Mouse (Mus musculus) heart, embryonic 15.5 days (tissue): ENCODE results near the gene Il4i1. TPM values are rescaled to one million over a fixed set of nuclear protein-coding genes. Genes with fewer than 3 reads are reported as not detected.
A peak's percentile ranks its signal among the peaks of the same experiment; 100 is the strongest.

ENCODE experiments used
- ATAC-seq: fragments of 200-750 bp; cut with Nextera tagmentation; replicated peaks from 2 replicates; pipeline ENCODE4 v1.8.0; 2017; ENCODE audit warnings: low read depth, moderate TSS enrichment; ENCODE audit not compliant: insufficient number of reproducible peaks, insufficient read depth, low FRiP score
- H3K27ac ChIP-seq: fragments of 300-500 bp; sonication (generic); 2 replicates; pipeline ENCODE4 v1.5.1; 2015; ENCODE audit warnings: mild to moderate bottlenecking, inconsistent platforms
- H3K27me3 ChIP-seq: fragments of 300-500 bp; sonication (generic); 2 replicates; pipeline ENCODE4 v1.6.1; 2015; ENCODE audit warnings: inconsistent platforms
- H3K36me3 ChIP-seq: fragments of 300-500 bp; sonication (generic); 2 replicates; pipeline ENCODE4 v1.6.1; 2015; ENCODE audit warnings: mild to moderate bottlenecking, inconsistent platforms
- H3K4me1 ChIP-seq: fragments of 300-500 bp; sonication (generic); replicated peaks from 2 replicates; pipeline ENCODE4 v1.6.1; 2015; ENCODE audit warnings: inconsistent platforms
- H3K4me2 ChIP-seq: fragments of 300-500 bp; sonication (generic); 2 replicates; pipeline ENCODE4 v1.6.1; 2015; ENCODE audit warnings: inconsistent platforms, mild to moderate bottlenecking, moderate library complexity
- H3K4me3 ChIP-seq: fragments of 300-500 bp; sonication (generic); 2 replicates; pipeline ENCODE4 v1.5.1; 2015; ENCODE audit warnings: mild to moderate bottlenecking, inconsistent platforms
- H3K9ac ChIP-seq: fragments of 300-500 bp; sonication (generic); 2 replicates; pipeline ENCODE4 v1.6.1; 2015; ENCODE audit warnings: mild to moderate bottlenecking, inconsistent platforms
- H3K9me3 ChIP-seq: fragments of 300-500 bp; sonication (generic); replicated peaks from 2 replicates; pipeline ENCODE4 v1.6.1; 2016; ENCODE audit warnings: inconsistent platforms
- WGBS: fragments of 180-500 bp; shearing (Covaris S2); methylation state at CpG from one replicate; pipeline ENCODE4 v1.1.7; 2015; ENCODE audit warnings: mixed read lengths; 5-methylcytosine and 5-hydroxymethylcytosine counted together
- polyA plus RNA-seq: library from polyadenylated mRNA; unstranded; fragments of >200 nt; fragmentation: Nextera tagmentation; extraction: Ambion mirVana; gene quantifications from 2 replicates; pipeline ENCODE4 v1.2.1, GENCODE M21; 2015

Il4i1 gene
- polyA plus RNA-seq, 1 experiment from 2014 or later: 1.1 TPM

DNA sequence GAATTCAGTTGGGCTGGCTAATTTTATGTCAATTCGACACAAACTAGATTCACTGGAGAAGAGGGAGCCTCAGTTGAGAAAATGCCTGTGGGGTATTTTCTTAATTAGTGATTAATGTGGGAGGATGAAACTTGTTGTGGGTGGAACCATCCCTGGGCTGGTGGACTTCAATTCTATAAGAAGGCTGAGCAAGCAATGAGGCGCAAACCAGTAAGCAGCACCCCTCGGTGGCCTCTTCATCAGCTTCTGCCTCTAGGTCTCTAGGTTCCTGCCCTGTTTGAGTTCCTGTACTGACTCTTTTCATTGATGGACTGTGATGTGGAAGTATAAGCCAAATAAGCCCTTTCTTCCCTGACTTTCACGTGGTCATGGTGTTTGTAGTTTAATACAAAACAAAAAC, 5.8 kb upstream of the Il4i1 start:
- Histone ChIP-seq H3K4me1 (peaks cover 8% of the 10 kb centered on the region), H3K9me3 (no peaks in the 10 kb centered on the region), H3K27me3 (no peaks in the 10 kb centered on the region), H3K36me3 (peaks cover 5% of the 10 kb centered on the region; the same call in 1 of the 2 replicates), H3K4me3 (no peak overlapping the region), H3K4me2 (no peak overlapping the region), H3K27ac (no peak overlapping the region), H3K9ac (no peak overlapping the region)
- ATAC-seq: no peak
- 81% methylated on average over 4 of the region's 4 CpGs for WGBS

DNA sequence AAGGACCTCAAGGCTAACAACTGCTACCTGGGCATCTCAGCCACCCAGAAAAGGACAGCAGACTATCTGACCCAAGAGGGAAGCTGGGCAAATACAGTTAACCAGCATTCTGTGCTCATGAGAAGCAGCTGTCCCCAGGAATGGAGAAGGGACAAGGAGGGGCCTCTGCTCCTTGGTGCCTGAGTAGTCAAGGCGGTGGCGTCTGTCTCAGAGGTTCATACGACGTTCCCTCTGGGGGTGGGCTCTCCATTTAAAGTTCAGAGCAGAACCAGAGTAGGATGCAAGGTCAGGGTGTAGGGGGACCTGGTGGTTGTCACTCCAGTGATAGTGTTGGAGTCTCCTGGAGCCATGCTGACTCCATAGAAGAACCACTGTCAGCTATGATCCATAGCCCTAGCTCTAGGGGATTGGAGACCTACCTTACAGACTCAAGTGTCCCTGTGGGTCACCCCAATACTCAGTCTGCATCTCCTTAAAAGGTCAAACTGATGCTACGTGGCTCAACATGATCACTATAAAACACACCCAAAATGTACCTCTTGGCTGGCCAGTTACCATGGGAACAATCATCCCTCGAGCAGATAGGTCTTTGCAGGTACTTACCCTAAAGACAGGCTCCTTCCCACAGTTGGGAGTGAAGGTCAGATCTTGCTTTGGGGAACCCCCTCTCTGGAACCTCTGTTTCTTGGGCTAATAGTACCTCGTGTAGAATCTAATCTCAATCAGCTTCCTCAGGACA, 5.2 kb upstream of the Il4i1 start:
- H3K27me3 ChIP-seq: no peaks in the 10 kb centered on the region
- H3K36me3 ChIP-seq: peaks cover 5% of the 10 kb centered on the region; the same call in 1 of the 2 replicates
- ATAC-seq: no peak
- H3K4me1 ChIP-seq: peaks cover 8% of the 10 kb centered on the region
- 83% methylated on average over 7 of the region's 7 CpGs for WGBS
- H3K4me2 ChIP-seq: no peak overlapping the region
- no peaks in the 10 kb centered on the region for H3K9me3 ChIP-seq
- H3K4me3 ChIP-seq: no peak overlapping the region
- H3K9ac ChIP-seq: no peak overlapping the region
- H3K27ac ChIP-seq: no peak overlapping the region

DNA sequence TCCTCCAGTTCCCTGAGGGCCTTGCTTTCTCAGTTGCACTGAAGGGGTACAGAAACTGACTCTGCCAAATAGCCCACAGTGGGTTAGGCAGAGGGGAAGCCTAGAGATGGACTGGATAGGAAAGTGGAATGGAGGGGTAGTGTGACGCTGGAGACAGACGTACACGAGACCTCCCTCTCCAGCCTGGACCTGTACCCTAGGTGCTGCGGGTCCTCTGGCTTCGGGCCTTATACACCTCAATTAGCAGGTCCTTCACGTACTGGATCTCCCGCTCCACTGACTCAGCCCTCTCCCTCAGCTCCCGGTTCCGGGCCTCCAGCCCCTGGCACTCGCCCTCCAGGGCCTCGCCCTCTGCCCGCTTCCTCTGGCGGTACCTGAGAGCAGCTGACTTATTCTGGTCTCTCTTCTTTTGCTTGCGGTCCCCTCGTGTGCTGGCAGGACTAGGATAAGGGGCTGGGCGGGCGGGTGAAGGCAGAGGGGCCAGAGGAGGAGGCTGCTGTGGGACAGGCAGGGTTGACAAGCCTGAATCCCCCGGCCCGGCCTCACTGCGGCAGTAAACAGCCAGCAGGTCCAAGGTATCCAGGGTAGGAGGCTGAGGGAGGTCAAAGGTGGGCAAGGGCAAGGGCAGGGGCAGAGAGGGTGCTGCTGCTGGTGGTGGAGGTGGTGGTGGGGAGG, 3.4 kb upstream of the Il4i1 start:
- no peaks in the 10 kb centered on the region for H3K9me3 ChIP-seq
- no peak overlapping the region for H3K9ac ChIP-seq
- H3K4me2 ChIP-seq: no peak overlapping the region
- H3K36me3 ChIP-seq: peaks cover 5% of the 10 kb centered on the region; the same call in 1 of the 2 replicates
- peaks cover 13% of the 10 kb centered on the region for H3K4me1 ChIP-seq
- no peak for ATAC-seq
- H3K27me3 ChIP-seq: no peaks in the 10 kb centered on the region
- no peak overlapping the region for H3K4me3 ChIP-seq
- no peak overlapping the region for H3K27ac ChIP-seq
- 85% methylated on average over 20 of the region's 20 CpGs for WGBS

DNA sequence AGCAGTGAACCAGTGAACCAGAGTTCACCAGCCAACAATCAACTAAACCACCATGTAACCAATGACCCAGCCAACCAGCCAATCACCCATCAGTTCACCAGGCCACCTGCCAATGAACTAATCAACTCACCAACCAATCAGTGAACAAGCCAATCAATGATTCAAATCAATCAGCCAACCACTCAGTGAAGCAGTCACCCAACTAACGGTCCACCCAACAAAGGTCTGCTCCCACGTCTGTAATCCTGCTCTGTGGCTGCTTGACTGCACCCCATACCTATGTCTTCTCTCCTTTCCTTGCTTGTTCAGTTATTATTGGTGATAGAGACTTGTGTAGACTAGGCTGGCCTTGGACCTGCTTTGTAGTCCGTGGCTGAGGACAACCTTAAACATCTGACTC, 2.2 kb upstream of the Il4i1 start:
- no peak for ATAC-seq
- Histone ChIP-seq H3K4me3 (no peak overlapping the region), H3K9me3 (no peaks in the 10 kb centered on the region), H3K4me1 (peaks cover 25% of the 10 kb centered on the region), H3K36me3 (peaks cover 5% of the 10 kb centered on the region; the same call in 1 of the 2 replicates), H3K27me3 (no peaks in the 10 kb centered on the region), H3K4me2 (no peak overlapping the region), H3K9ac (no peak overlapping the region), H3K27ac (no peak overlapping the region)
- 81% methylated on average over 3 of the region's 3 CpGs for WGBS

DNA sequence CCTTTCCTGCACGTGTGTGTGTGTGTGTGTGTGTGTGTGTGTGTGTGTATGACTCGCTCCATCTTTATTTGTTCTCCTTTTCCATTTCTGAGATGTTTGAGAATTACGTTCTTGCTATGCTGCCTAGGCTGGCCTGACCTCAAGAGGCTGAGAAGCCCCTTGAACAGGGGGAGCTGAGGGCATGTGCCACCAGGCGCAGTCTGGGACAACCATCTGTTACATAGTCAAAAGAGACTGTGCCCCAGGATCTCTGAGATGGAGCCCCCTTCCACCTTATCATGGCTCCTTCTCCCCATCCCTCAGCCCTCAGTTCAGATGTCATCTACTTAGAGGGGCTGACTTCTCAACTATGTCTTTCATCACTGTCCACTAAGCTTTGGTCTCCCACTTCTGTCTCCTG, 1.8 kb upstream of the Il4i1 start:
- no peak overlapping the region for H3K4me3 ChIP-seq
- H3K27me3 ChIP-seq: no peaks in the 10 kb centered on the region
- WGBS: 91% methylated on average over 4 of the region's 4 CpGs
- no peak for ATAC-seq
- no peak overlapping the region for H3K27ac ChIP-seq
- H3K9ac ChIP-seq: no peak overlapping the region
- H3K4me1 ChIP-seq: peaks cover 30% of the 10 kb centered on the region
- H3K36me3 ChIP-seq: peaks cover 5% of the 10 kb centered on the region; the same call in 1 of the 2 replicates
- no peaks in the 10 kb centered on the region for H3K9me3 ChIP-seq
- no peak overlapping the region for H3K4me2 ChIP-seq

DNA sequence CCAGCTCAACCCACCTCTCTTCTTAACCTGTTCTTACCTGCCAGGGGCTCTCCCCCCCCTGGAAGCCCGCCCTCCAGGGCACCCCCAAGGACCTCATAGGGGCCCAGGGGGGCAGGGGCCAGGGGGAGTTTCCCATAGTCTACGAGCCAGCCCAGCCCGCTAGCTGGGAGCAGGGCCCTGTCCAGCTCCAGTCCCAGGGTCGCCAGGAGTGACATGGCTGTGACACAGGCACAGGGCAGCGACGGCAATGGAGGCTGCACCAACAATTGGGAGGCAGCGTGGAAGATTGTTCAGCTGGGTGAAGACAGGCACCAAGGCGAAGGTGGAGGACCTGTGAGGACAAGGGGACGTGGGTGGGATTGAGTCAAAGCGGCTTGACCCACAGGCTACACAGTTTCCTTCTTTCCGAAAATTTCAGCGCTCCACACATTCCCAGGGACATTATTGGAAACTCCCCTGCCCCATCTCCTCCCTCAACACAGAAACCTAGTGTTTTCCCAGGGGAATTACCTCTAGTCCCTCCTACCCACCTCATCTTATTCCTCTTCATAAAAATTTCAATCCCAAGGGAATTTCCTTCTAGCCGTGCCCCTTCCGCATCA, 1.1 kb upstream of the Il4i1 start:
- peak overlapping the region; percentile 95 for H3K9ac ChIP-seq
- H3K9me3 ChIP-seq: no peaks in the 10 kb centered on the region
- peak overlapping the region; percentile 66 for H3K4me2 ChIP-seq
- peak overlapping the region; percentile 91 for H3K4me3 ChIP-seq
- H3K36me3 ChIP-seq: peaks cover 5% of the 10 kb centered on the region; the same call in 1 of the 2 replicates
- no peaks in the 10 kb centered on the region for H3K27me3 ChIP-seq
- ATAC-seq: no peak
- H3K27ac ChIP-seq: peak overlapping the region; percentile 98
- WGBS: 25% methylated on average over 13 of the region's 14 CpGs
- H3K4me1 ChIP-seq: peaks cover 36% of the 10 kb centered on the region

DNA sequence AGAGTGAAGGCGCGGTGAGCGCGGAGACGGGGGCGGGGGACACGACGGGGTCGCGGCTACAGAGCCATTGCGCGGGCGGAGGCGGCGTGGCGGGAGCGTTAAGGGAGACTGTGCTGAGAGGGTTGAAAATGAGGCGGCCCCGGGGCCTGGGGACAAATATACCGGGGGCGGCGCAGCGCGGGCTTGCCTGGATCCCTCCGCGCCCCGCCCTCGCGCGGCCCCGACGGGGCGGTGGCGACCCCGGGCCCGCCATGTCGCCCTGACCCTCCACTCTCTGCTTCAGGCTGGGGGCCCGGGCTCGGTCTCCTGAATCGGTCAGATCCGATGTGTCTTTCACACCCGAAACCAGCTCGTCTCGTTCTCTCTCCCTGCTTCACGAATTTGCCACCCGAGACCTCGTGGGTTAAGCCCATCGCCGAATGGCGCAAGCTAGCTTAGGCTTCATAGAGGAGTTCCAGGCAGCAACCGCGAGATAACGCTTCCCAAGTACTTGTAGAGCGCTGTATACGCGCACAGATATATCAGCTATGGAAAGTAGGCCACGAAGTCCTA, 359 bp downstream of the Il4i1 start, which contains the start of gene Atf5:
Gene Atf5, minus strand, starts transcription at position 189 of the 552 bp plus-strand sequence.
- H3K4me2 ChIP-seq: peak within 1 kb of the TSS; percentile 66
- H3K27me3 ChIP-seq: no peaks in the 10 kb centered on the region
- WGBS: under 1% methylated on average over 55 of the region's 57 CpGs
- H3K9me3 ChIP-seq: no peaks in the 10 kb centered on the region
- peak within 1 kb of the TSS; percentile 91 for H3K4me3 ChIP-seq
- H3K9ac ChIP-seq: peak within 1 kb of the TSS; percentile 95
- peaks cover 48% of the 10 kb centered on the region for H3K4me1 ChIP-seq
- peak within 1 kb of the TSS; percentile 98 for H3K27ac ChIP-seq
- ATAC-seq: peak; percentile 19
- peaks cover 4% of the 10 kb centered on the region; the same call in 1 of the 2 replicates for H3K36me3 ChIP-seq

DNA sequence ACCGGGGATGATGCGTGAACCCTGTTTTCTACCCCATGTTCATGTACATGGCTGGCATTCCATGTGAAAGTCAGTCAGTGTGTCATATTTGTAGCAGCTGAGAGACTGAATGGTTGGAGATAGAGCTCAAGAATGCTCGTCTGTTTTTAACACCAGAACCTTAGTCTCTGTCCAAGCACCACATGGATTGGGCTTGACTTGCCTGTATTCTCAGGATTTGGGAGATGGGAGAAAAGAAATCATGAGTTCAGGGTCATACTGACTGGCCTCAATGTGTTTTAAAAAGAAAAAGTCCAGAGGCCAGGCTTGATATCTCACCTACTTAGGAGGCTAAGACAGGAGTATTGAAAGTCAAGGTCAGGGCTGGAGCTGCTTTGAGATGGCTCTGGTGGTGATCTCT, 1.3 kb downstream of the Il4i1 start:
- no peak for ATAC-seq
- Histone ChIP-seq H3K27ac (peak overlapping the region; percentile 98), H3K4me1 (peaks cover 51% of the 10 kb centered on the region), H3K9me3 (no peaks in the 10 kb centered on the region), H3K4me2 (peak overlapping the region; percentile 66), H3K27me3 (no peaks in the 10 kb centered on the region), H3K9ac (peak overlapping the region; percentile 95), H3K4me3 (peak overlapping the region; percentile 91), H3K36me3 (no peaks in the 10 kb centered on the region)
- WGBS: 14% methylated on average over 3 of the region's 3 CpGs

DNA sequence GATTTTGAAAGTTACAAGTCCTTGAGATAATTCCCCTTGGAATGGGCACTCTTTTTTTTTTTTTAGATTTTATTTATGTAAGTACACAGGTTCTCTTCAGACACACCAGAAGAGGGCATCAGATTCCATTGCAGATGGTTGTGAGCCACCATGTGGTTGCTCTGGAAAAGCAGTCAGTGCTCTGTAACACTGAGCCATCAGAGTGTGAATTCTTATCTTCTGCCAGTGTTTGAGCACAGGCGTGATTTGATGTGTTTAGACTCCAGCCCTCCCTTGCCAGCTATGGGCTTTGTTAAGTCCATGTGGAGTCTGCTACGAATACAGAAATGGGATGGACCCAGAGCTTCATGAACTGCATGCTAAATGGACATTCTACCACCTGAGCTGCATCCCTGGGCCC, 2.0 kb downstream of the Il4i1 start:
- Histone ChIP-seq H3K4me1 (peaks cover 56% of the 10 kb centered on the region), H3K4me2 (peak overlapping the region; percentile 66), H3K4me3 (peak overlapping the region; percentile 91), H3K27ac (peak overlapping the region; percentile 98), H3K9ac (peak overlapping the region; percentile 95; the same call in 1 of the 2 replicates), H3K36me3 (no peaks in the 10 kb centered on the region), H3K27me3 (no peaks in the 10 kb centered on the region), H3K9me3 (no peaks in the 10 kb centered on the region)
- no peak for ATAC-seq
- WGBS: 6% methylated on average over 2 of the region's 2 CpGs

DNA sequence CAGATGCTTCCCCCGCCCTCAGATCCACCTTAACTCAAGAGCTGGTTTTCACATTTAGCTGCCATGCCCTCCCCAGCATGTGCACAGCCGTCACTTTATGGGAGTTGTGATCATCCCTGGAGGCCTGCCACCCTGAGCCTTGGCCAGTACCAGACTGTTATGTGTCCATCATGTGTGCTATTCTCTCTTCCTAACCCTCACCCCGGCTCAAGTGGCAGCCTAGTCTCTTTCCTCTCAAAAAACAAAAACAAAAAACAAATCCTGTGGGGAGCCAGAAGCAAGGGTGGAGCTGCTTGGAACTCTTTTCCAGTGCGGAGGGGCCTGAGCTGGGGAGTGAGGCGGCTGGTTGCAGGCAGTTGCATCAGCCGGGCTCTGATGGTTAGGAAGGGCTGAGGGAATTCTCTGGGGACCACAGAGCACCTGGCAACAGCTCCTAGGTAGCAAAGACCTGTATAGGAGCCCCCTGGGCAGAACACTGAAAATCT, 2.6 kb downstream of the Il4i1 start:
- ATAC-seq: no peak

DNA sequence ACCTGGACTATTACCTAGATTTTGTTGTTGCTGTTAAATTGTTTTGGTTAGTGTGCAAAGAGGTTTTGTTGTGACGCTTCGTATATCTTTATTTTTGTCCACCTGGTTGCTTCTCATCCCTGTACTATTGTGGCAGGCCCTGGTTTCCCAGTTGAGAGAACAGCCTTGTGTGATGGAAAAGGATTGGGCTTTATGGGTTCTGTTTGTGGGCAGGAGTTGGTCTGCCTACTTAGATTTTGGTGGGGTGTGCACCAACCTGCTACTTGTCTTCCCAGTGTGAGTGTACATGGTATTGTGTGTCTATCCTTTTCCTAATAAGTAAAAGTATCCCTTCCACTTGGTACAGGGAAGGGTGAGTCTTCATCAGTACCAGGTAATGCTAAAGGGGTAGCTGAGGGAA, 3.2 kb downstream of the Il4i1 start:
- Histone ChIP-seq H3K4me3 (0 out of 2 replicates have a peak overlapping the region, but pooled peaks have one; percentile 91), H3K27me3 (no peaks in the 10 kb centered on the region), H3K4me1 (peaks cover 69% of the 10 kb centered on the region), H3K9me3 (no peaks in the 10 kb centered on the region), H3K9ac (peak overlapping the region; percentile 38; the same call in 1 of the 2 replicates), H3K4me2 (peak overlapping the region; percentile 66), H3K36me3 (no peaks in the 10 kb centered on the region), H3K27ac (0 out of 2 replicates have a peak overlapping the region, but pooled peaks have one; percentile 20)
- 92% methylated on average over 2 of the region's 2 CpGs for WGBS
- no peak for ATAC-seq

More for the DNA sequence above, 2.6 kb downstream of the Il4i1 start:
- Histone ChIP-seq H3K9ac (peak overlapping the region; percentile 38), H3K9me3 (no peaks in the 10 kb centered on the region), H3K27ac (peak overlapping the region; percentile 37), H3K4me2 (peak overlapping the region; percentile 66), H3K36me3 (no peaks in the 10 kb centered on the region), H3K4me1 (peaks cover 63% of the 10 kb centered on the region), H3K4me3 (peak overlapping the region; percentile 91), H3K27me3 (no peaks in the 10 kb centered on the region)
- 32% methylated on average over 6 of the region's 6 CpGs for WGBS
